Mouse (Mus musculus) bone marrow, adult 2 months (tissue): ENCODE data around the gene Nav2.
A peak's percentile ranks its signal among the peaks of the same experiment; 100 is the strongest.

ENCODE experiments used
- CTCF ChIP-seq: fragments of 200-500 bp; IDR thresholded peaks from 2 replicates; pipeline ENCODE4 v1.5.1; 2011; ENCODE audit warnings: low read length, control low read depth; ENCODE audit not compliant: control insufficient read depth, insufficient read depth
- POLR2A ChIP-seq: fragments of 200-500 bp; IDR thresholded peaks from 2 replicates; pipeline ENCODE4 v1.6.1; 2011; ENCODE audit warnings: low read depth, mild to moderate bottlenecking, control low read depth, low read length, borderline replicate concordance; ENCODE audit not compliant: control insufficient read depth

DNA sequence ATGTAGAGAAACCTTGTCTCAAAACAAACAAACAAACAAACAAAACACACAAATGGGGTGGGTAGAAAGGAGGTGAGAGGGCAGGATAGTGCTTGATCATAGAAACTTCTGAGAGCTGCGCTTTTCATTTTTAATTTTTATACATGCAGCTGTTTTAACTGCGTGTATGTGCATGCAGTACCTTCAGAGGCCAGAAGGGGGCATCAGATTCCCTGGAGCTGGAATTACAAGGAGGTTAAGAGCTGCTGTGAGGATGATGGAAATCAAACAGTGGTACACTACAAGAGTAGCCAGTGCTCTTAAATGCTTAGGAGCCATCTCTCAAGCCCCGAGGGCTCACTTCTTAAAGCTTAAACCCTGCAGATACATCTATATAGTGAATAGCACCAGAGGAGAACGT lies 584.7 kb downstream of the Nav2 start:
- 0 out of 2 replicates have a peak, but pooled peaks have one; percentile 18 for TF ChIP-seq CTCF
- no peak for TF ChIP-seq POLR2A
